Mouse (Mus musculus): ENCODE data around the gene Ppil6.

Gene Ppil6

DNA sequence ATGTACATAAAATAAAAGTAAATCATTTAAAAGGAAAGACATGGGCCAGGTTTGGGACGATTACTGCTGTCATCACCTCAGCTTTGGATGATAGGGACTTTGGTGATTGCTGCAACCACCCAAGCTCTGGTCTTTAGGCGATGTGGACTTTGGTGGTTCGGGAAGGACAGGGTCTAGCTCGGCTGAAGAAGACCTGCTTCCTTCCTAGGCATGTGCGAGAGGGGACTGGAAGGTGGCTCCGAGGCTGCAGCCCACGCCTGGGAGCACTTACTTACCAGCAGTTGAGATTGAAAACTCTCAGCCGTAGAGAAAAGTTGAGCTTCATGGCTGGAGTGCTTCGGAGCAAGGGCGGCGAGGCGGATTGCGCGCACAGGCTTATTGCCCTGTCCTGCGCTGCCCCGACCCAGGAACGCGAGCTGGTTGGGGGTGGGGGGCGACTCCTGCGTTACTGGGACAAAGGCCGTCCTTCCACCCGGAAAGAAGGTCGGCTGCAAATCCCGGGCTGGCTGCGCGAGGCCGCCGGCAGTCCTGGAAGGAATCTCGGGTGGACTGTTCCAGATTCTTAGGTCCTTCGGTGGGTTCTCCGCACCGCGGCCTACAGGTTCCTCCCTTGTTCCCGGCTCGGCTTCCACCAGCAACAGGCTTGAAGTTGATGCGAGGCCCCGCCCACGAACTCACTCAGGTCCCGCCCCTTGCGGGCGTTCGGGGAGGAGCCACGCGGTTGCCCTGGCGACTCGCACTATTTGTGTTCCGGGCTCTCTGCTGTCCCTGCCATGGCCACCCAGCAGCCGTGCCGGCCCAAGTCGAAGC is at the start of gene Ppil6, which contains the start of gene Smpd2:
Gene Ppil6, plus strand, starts transcription at position 732 of the 810 bp plus-strand sequence.
Gene Smpd2, minus strand, starts transcription at position 662 of the 810 bp plus-strand sequence.
- peak; percentile 89 to 91 for DNase-seq

DNA sequence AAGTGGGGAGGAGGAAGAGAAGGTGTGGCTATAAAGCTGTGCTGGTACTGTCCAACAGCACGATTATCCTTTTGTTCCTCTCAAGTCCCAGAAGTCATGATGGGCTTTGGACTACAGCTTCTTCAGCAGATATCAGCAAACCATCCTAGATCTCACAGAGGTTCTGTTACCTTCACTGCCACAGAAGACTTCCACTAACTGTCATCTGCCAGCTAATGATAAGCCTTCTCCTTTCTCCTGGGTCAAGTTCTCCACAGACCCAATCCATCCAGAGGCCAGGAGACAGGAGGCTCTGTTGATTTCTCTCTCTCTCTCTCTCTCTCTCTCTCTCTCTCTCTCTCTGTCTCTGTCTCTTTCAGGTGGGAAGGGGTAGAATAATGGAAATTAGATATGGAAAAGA is 42.0 kb upstream of the Ppil6 start:
- DNase-seq: no peak

DNA sequence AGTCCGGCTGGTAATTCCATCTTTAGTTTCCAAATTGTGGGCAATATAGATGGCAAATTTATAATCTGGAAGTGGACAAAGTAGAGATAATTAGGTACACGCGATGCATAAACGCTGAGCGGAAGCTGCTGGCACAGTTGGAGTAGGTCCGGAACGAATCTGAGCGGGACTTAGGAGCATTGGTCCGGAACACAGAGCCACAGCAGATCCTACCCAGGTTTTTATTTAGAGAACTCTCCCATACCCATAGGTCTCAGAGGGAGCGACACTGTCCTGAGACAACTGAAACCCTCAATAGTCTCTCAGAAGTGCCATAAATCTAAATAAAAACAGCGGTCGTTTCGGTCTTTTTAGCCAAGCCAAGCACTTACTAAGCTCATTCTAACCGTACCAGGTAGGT is 40.6 kb upstream of the Ppil6 start:
- DNase-seq: peak in 1 of 2 experiments; percentile 52

DNA sequence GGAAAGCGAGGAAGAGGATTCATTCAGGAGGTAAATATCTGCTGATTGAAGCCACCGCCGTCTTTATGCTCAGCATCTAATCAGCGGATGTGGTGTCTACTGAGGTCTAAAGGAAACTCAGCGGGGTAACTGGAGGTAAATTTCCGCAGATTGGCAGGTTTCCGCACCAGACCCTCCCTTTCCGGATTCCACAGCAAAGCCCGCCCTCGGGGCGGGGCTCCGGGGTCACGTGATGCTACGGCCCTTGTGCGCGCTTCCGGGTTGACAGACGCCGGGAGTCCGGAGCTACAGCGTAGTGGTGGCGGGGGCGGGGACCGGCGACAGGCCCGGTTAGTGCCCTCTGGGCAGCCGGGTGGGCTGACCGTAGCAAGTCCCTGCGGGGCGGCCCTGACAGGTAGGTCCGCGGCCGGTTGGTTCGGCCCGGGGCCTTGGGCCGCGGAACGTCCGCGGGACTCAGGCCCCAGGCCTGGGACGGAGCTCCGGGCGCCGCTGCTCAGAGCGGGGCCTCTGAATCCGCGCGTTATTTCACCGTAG is 40.0 kb upstream of the Ppil6 start, which contains the start of gene Zbtb24:
Gene Zbtb24, plus strand, starts transcription at position 247 of the 534 bp plus-strand sequence.
- DNase-seq: peak; percentile 95 to 97

DNA sequence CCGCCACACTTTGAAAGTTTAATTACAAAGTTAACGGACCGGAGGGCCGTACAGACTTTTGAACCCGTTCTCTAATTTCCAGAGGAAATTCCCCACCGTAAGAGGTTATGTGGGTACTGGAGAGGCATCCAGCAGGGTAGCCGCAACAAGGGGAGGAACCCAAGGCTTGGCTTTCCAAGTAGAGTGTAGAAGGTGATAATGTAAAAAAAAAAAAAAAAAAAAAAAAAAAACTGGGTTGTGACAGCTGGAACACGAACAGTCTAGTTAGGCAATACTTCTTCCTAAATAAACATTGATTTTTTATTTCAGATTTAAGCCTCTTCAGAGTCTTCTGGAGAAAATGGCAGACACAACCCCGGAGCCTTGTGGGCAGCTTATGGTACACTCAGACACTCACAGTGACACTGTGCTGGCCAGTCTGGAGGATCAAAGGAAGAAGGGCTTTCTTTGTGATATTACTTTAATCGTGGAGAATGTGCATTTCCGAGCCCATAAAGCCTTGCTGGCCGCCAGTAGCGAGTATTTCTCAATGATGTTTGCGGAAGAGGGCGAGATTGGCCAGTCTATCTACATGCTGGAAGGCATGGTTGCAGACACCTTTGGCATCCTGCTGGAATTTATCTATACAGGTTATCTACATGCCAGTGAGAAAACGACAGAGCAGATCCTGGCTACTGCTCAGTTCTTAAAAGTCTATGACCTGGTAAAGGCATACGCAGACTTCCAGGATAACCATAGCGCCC is 39.3 kb upstream of the Ppil6 start:
- no peak for DNase-seq

DNA sequence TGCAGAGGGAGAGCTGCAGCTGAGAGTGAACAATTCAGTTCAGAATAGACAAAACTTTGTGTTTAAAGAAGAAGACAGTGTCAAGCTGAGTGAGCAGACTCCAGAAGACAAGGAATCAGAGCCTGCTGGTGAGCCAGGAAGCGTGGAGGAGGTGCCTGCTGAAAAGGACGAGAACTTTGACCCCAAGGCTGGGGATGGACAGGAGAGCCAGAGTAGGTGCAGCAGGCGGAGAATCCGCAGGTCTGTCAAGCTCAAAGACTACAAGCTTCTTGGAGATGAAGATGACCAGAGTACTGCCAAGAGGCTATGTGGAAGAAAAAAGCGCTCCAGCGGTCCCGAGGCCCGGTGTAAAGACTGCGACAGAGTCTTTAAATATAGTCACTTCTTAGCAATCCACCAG is 38.6 kb upstream of the Ppil6 start:
- DNase-seq: no peak

DNA sequence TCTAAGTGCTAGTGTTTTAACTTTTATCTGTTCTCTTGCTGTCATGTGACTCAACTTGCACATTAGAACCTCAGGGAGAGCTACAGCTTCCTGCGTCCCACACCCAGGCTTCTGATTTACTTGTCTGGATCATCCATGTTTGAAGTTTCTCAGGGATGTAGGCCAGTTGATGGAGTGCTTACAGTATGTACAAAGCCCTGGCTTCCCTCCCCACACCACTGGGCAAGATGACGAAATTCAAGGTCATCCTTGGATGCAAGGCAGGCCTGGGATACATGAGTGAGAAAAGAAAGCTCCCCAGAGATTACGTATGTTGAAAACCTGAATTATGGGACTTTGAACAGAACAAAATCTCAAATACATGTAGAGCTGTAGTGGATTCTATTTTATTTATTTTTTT is 37.4 kb upstream of the Ppil6 start:
- no peak for DNase-seq

DNA sequence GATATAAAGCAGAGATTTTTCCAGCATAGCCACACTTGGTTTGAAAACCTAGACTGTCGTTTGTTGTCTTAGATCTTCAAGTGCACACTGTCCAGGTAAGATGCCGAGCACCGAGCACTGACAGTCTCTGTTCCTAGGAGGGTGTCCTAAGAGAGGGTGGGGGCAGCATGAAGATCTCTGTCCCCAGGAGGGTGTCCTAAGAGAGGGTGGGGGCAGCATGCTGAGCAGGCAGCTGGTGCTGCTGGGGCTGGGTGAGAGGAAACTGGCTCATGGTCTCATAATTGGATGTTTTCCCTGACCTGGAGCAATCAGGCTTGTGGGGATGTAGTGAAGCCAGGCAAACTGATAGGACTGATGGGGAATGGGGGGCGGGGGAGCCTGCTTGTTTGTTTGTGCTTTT is 30.2 kb upstream of the Ppil6 start:
- no peak for DNase-seq

DNA sequence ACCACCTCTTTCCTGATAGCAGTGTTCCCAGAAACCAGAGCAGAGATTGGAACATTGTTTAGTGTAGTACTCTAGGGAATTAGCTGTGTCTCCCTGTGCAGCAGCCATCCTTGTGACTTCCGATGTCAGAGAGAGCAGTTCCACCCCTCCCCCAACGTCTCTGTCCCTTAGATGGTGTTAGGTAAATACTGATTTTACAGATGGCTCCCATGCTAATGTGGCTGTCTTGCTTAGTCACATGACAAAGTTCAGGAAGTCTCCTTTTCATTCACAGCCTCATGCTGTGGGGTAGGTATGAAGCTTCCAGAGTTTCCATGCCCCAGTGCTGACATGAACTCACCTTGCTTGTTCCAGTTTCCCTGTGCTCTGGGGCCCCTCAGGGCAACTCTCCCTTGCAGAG is 29.7 kb upstream of the Ppil6 start:
- no peak for DNase-seq

DNA sequence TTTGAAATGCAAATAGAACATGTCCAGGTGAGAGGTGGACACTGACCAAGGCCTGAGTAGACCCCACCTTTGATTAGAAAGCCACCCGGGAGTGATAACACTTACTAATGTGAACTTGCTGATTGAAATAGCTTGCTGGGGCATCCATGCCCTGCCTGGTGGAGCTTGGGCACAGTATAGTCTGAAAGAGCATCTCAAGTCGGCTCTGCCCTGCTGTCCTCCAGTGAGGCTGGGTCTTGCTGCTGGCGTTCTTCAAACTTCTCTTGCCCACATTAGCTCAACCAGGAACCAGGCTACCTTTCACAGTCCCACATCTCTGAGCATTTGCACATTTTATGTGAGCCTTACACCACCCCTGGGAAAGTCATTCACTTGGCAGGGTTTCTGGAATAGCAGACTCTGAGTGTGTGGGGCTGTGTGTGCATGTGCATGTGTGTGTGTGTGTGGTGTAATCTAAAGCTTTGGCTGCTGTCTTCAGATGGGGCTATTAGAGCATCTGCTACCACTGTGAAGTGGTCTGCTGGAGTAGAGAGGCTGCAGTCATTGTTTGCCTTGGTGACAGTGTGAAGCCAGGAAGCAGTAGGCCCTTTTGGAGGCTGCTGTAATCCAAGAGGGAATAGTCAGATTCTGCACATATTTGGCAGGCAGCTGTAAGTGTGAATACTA is 29.0 kb upstream of the Ppil6 start:
- no peak for DNase-seq

DNA sequence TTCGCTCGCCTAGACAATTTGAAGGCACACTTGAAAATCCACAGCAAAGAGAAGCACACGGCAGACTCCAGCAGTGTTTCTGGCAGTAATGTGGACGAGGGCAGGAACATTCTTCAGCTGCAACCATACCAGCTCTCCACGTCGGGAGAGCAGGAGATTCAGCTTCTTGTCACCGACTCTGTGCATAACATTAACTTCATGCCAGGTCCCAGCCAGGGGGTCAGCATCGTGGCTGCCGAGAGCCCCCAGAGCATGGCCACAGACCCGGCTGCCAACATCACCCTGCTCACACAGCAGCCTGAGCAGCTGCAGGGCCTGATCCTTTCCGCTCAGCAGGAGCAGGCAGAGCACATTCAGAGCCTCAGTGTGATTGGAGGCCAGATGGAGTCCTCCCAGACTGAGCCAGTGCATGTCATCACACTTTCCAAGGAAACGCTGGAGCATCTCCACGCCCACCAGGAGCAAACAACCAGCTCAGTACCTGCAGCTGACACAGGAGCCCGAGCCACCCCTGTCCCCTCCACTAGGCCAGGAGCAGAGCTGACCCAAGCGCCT is 25.8 kb upstream of the Ppil6 start:
- no peak for DNase-seq

DNA sequence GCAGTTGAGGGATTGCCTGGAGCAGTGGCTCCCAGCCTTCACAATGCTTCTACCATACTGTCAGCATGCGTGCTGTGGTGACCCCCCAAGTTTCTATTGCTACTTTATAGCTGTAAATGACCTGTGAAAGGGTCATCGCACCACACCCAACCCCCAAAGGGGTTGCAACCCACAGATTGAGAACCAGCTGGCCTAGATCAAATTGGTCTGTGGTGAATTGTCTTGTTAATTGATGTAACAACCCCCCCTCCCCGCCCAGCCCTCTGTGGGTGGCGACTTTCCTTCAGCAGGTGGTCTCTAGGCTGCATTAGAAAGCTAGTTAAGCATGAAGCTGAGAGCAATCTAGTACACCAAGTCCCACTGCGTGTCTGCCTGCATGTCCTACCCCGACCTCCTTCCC is 22.9 kb upstream of the Ppil6 start:
- no peak for DNase-seq

DNA sequence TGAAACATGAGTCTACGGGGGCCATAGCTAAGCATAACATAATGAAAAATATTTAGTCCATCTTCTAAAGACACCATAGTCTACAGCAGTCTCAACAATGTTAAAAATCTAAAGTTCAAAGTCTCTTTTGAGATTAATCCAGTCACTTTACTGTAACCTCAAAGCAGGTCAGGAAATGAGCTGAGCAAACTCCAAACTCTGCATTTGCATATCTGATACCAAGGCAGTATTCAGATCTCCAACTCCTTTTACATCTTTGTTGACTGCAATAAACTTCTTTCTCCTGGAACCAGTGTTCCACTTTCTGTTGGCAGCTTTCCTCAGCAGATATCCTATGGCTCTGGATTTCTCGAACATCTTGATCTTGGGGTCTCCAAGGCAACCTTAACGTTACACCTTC is 19.5 kb upstream of the Ppil6 start:
- DNase-seq: no peak

DNA sequence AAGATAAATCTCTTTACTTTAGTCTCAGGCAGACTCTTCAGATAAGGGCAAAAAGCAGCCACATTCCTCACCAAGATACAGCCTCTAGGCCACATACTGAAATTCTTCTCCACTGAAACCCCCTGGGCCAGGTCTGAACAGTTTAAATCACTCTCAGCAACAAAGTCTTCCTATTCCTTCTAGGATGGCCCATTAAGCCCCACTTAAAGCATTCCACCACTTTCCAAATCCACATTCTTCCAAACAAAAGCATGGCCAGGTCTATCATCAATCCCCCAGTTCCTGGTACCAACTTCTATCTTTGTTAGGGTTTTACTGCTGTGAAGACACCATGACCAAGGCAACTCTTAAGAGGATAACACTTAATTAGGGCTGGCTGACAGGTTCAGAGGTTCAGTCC is 17.7 kb upstream of the Ppil6 start:
- no peak for DNase-seq

DNA sequence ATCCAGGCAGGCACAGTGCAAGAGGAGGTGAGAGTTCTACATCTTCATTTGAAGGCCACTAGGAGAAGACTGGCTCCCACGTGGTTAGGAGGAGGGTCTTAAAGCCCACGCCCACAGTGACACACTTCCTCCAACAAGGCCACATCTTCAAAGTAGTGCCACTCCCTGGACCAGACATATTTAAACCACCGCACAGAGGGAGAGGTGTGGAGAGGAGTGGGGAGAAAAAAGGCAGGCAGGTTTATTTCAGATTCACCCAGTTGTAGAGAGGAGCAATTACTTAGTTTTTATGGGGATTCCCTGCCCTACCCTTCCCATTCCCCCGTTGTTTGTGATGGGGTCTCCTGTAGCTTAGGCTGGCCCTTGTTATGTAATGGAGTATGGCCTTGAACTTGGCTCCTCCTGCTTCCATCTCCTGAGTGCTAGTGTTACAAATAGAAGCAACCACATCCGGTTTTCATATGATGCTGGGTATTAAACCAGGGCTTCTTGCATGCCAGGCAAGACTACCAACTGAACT is 17.2 kb upstream of the Ppil6 start:
- DNase-seq: no peak

DNA sequence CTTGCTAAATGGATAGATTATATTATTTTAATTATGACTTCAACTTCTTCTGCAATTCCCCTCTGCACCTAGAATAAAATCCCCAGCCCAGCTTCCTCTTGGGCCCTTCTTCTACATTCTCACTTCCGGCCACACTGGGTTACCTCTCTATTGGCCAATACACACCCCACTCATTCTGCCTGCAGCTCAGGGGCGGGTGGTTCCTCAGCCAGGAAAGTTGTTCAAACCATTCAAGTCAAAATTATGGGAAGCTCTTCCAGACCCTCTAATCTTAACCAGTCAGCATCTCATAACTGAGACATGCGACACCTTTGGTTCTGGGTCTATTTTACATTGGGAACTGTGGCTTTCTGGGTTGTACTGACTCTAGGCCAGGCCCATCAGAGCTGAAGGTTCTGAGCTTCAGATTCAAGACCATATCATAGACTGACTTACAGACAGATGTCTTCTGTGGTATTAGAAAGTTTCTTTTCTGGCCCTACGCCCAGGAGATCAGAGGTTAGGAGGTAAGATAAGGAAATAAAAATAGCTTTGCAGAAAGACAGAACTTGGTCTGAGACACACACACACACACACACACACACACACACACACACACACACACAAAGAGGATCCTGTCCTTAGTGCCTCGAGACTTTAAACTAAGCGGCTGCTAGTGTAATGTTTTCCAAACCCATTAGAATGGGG is 16.3 kb upstream of the Ppil6 start:
- no peak for DNase-seq

DNA sequence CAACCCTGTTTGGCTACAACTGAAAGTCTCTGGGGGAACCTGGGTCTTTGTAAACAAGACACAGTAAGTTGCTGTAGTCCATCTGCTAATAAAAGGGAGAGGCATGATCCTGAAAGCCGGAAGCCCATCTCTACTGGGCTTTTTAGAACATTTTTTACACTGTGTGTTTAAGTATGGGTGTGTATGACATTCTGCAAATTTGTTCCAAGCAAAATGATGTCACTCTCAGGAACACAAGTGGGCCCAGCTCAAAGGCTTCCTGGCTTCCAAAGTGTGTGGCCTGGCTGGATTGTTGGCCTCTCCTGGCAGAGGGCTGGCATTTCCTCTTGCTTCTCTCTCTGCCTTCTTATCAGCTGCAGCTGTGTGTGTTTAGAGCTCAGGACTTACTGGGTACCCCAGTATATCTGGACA is 15.3 kb upstream of the Ppil6 start:
- no peak for DNase-seq

DNA sequence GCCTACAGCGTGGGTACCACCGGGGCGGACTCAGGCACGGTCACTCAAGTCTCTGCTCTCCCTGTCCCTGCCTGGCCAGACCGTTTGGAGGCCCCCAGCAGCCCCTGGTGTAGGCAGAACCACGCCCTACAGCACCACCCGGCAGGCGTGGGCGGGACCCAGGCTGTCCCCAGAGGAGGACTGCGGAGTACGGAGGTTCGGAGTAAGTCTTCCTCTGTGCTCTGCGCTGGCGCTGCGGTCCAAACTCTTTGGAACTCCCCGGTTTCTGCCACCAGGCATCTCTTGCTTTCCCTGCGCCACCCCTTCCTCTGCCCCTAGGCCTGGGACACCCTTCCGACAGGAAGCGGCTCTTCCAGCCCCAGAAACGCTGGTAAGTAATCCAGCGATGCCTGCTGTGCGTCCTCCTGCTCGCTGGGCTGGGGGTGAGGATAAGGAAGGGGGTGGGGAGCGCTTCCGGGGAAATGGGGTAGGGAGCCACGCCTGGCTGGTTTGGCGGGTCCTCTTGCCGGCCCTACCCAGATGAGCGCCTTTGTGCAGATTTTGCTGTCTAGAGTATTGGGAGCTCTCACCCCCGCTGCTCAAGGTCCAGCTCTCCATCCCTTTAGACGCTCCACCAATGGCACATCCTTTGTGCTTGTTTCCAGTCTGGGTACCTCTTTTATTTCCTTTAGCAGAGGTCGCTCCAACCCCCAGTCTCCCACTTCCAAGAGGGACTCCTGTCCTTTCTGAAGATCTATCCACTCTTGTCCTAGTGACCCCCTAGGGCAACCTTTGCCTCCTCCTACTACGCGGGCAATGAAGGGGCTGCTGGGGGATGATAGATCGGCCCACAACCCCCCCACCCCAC is 13.8 kb upstream of the Ppil6 start, which contains the start of gene Mical1:
Gene Mical1, plus strand, starts transcription at position 144 of the 847 bp plus-strand sequence.
- no peak for DNase-seq

DNA sequence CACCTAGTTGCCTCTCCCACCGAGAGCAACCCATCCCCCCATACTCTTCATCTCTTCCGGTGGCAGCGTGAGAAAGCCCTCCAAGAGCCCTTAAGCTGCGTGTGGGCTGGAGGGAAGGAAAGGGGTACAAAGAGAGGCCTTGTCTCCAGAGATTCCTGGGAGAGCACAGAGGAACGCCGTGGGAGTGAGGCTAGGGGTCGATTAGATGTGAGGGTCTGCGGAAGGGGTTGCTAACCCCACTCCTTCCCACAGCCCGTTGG is 13.3 kb upstream of the Ppil6 start:
- DNase-seq: no peak

DNA sequence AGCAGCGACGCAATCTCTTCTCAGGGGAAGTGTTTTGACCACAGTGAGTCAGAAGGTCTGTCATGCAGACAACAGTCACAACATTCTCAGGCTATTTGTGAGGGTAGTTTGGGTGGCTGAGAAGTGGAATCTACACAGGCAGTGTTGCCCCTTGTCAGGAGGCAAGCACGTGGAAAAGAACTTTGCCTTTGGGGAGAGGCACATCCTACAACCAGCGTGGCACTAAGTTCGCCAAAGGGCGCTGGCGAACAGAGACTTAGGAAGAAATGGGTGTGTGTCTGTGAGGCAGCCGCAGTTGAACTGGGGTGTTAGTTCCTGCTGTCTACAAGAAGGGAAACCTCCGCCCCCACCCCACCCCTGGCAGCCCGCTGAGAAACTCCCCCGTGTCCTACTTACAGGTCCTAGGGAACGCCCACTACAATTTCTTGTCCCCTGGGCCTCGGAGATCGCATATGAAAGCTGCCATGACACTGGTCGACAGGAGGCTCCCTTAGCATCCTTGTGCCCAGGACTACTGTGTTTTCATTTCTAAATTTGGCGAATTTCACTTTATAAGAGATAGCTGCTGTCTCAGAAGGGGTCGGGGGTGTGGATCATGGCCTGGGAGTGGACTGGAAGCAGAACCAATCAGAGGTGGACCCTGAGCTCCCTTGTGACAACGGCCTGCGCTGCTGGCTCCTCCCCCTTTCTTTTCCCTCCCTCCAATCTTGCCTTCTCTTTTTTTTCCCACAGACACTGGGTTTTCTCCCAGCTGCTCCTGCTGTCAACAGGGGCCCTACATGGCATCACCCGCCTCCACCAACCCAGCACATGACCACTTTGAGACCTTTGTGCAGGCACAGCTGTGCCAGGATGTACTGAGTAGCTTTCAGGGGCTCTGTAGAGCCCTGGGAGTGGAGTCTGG is 12.7 kb upstream of the Ppil6 start:
- no peak for DNase-seq

Measured in cerebellum, postnatal 36 days (tissue).